Mouse (Mus musculus) testis, adult 2 months (tissue): ENCODE measurements at regions not wholly inside any gene's neighbourhood (a gene's known extent, or its start where the extent isn't known, plus 50 kb on each side); places are given as distances from the start of the nearest gene placed in this dataset.

ENCODE experiments used
- H3K27ac ChIP-seq: fragments of 200-500 bp; 2 replicates; pipeline ENCODE4 v1.5.1; 2012; ENCODE audit warnings: low read depth, low read length; ENCODE audit not compliant: control insufficient read depth, insufficient read depth
- H3K27me3 ChIP-seq: fragments of 200-500 bp; 2 replicates; pipeline ENCODE4 v1.6.1; 2012; ENCODE audit warnings: mild to moderate bottlenecking, low read length, moderate library complexity; ENCODE audit not compliant: control insufficient read depth, insufficient read depth
- H3K36me3 ChIP-seq: fragments of 200-500 bp; 2 replicates; pipeline ENCODE4 v1.6.1; 2012; ENCODE audit warnings: mild to moderate bottlenecking, low read length; ENCODE audit not compliant: control insufficient read depth, insufficient read depth
- H3K4me1 ChIP-seq: fragments of 200-500 bp; 2 replicates; pipeline ENCODE4 v1.6.1; 2012; ENCODE audit warnings: low read length; ENCODE audit not compliant: control insufficient read depth, insufficient read depth
- H3K4me3 ChIP-seq: fragments of 200-500 bp; 2 replicates; pipeline ENCODE4 v1.5.1; 2012; ENCODE audit warnings: low read depth, mild to moderate bottlenecking, low read length, moderate library complexity, mixed read lengths; ENCODE audit not compliant: control insufficient read depth
- CTCF ChIP-seq: fragments of 200-500 bp; IDR thresholded peaks from 2 replicates; pipeline ENCODE4 v1.5.1; 2012; ENCODE audit warnings: low read depth, mild to moderate bottlenecking, inconsistent platforms, low read length, moderate library complexity; ENCODE audit not compliant: control insufficient read depth, insufficient read depth, insufficient replicate concordance
- POLR2A ChIP-seq: fragments of 200-500 bp; IDR thresholded peaks from 2 replicates; pipeline ENCODE4 v1.6.1; 2012; ENCODE audit warnings: low read depth, mild to moderate bottlenecking, inconsistent platforms, low read length, moderate library complexity; ENCODE audit not compliant: control insufficient read depth

DNA sequence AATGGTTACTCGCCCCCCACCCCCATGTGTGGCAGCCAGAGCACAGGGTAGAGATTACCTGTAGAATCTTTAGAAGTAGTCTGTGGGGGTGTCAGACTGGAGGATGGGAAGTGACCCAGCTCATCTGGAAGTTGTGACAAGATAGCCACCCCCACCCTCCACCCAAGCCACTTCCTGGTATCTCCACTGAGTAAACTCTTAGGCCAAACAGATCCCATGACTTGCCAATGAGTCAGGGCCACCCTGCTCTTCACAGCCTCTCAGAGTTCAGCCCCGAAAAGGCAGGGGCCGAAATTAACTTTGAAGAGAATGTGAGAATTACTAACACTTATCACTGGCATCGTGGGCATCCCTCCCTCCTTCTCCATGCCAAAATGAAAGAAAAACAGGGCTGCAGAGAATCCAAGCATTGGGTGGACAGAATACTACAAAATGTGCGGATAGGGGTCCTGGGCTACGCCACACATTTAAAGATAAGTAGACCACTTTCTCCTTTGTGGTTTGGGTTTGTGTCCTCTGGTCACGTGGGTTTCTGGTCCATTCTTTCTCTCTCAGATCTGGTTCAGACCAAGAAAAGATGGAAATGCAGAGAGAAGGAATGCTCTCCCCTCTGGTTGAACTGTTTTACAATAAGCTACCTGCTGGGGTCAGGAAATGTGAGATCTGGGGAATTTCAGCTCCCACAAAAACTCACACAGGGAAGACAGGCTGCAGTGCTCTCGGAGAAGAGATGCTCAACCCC, 250.6 kb downstream of the Sox9 start:
- TF ChIP-seq POLR2A (no peak), CTCF (no peak)
- H3K4me1 ChIP-seq: no peaks in the 10 kb centered on the region
- no peak overlapping the region for H3K27ac ChIP-seq
- H3K4me3 ChIP-seq: no peak overlapping the region
- H3K27me3 ChIP-seq: no peaks in the 10 kb centered on the region
- H3K36me3 ChIP-seq: no peaks in the 10 kb centered on the region

DNA sequence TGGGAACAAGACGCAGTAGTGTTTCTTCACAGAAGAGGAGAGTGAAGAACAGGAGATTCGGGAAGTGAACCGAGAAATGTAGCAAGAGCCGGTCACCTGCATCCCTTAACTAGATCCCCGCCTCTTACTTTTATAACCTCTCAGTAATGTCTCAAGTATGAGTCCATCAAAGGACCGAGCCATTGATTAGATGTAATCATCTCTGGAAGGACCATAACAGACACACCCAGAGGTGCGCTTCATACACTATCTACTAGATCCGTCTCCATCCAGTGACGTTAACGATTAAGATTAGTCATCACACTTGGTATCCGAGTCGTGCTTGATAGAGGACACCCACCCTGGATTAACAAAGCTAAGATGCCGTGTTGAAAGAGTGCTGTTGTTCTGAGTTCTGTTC, 252.9 kb downstream of the Sox9 start:
- H3K4me3 ChIP-seq: no peak overlapping the region
- no peaks in the 10 kb centered on the region for H3K27me3 ChIP-seq
- H3K36me3 ChIP-seq: no peaks in the 10 kb centered on the region
- H3K4me1 ChIP-seq: no peaks in the 10 kb centered on the region
- TF ChIP-seq CTCF: no peak
- no peak for TF ChIP-seq POLR2A
- no peak overlapping the region for H3K27ac ChIP-seq

DNA sequence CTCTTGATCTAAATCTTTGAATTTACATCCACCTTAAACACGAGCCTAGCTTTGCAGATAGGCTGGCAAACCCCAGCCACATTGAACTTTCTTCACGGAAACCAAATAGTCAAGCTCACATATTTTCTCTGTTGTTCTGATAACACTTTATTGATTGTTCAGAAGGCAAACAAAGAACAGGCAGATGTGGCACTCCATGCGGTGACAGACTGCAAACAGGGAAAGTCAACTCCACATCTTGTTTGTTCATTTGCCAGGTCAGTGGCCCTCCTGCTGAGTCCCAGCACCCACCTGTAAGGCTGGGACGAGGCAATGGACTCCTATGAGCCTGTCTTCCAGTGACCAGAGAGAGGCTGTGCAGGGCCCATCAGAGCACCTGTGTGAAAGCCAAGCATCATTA, 255.7 kb downstream of the Sox9 start:
- Histone ChIP-seq H3K27ac (no peak overlapping the region), H3K4me1 (no peaks in the 10 kb centered on the region), H3K4me3 (no peak overlapping the region), H3K27me3 (no peaks in the 10 kb centered on the region), H3K36me3 (no peaks in the 10 kb centered on the region)
- TF ChIP-seq CTCF (no peak), POLR2A (no peak)

DNA sequence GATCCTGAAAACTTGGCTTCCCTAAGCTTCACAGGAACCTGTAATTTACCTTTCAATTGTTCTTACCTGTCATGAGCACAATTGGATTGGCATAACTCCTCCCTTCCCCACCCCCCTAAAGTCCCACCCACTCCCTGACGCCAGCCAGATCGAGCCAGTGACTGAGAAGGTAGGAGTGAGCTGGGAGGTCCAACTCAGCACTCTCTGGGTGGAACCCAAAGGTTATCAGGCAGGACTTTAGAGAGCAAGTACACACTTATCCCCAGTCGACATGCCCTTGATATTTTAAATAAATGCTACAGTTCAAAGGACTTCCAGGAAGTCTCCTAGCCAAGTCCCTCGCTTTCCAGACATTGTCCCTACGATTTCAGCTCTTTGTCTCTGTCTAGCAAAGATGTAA, 260.7 kb downstream of the Sox9 start:
- Histone ChIP-seq H3K36me3 (no peaks in the 10 kb centered on the region), H3K4me1 (peaks cover 4% of the 10 kb centered on the region), H3K4me3 (no peak overlapping the region), H3K27me3 (no peaks in the 10 kb centered on the region), H3K27ac (no peak overlapping the region)
- TF ChIP-seq CTCF (no peak), POLR2A (no peak)

DNA sequence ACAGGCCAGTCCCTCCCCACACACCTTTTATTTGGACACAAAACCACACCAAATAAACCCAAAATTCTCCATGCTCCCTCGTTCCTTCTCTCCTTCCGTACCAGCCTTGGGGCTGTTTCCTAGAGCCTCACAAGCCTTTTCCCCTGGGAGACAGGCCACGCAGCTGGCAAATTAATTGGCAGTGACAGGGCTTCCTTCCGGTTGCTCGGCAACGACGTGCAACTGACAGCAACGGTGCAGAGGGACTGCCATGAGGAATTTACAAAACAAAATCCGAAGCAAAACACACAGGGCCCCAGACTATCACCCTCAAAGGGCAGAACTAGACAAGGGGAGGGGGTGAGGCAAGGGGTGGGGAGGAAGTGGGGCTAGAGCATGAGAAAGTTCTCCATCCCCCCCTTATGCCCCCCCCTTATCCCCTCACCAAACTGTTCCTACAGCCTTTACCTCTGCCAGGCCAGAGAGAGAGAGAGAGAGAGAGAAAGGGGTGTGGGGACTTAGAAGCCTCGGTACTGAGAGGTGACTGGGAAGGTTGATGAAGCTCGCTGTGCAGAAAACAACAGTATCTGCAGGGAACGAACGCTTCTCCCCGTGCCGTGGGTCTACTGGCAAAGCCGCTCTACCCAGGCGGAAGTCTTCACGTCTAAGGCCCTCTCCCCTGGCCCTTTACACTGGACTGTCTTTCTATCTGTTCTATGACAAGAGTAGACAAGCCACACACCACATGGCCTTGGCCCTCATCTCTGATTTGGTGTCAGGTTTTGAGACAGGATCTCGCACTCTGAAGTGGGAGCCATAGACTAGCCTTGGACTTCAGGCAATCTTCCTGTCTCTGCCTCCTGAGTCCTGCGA, 264.4 kb downstream of the Sox9 start:
- no peaks in the 10 kb centered on the region for H3K36me3 ChIP-seq
- TF ChIP-seq CTCF (no peak), POLR2A (no peak)
- H3K4me3 ChIP-seq: no peak overlapping the region
- H3K27me3 ChIP-seq: no peaks in the 10 kb centered on the region
- H3K4me1 ChIP-seq: peaks cover 4% of the 10 kb centered on the region
- no peak overlapping the region for H3K27ac ChIP-seq

DNA sequence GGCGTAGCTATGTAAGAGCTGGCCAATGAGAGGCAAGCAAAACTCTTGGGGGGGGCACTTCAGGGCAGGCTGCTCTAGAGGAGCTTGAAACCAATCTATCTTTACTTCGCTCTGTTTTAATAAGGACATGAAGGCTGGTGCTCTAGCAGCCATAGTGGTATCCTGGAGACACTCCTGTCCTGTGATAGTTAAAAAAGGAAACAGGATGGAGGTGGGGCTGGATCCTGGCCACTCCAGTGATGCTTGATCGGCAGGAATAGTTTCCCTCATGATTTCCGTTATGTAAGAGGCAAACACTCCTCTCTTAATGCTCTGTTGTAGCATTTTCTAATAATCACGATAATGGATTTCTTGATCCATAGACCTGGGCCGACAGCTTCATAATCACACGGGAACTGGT, 266.1 kb downstream of the Sox9 start:
- H3K27me3 ChIP-seq: no peaks in the 10 kb centered on the region
- TF ChIP-seq POLR2A: no peak
- H3K4me1 ChIP-seq: peaks cover 4% of the 10 kb centered on the region
- no peak overlapping the region for H3K4me3 ChIP-seq
- H3K27ac ChIP-seq: no peak overlapping the region
- H3K36me3 ChIP-seq: no peaks in the 10 kb centered on the region

- no peak overlapping the region for H3K4me3 ChIP-seq
- H3K27ac ChIP-seq: no peak overlapping the region
- H3K27me3 ChIP-seq: no peaks in the 10 kb centered on the region
- H3K36me3 ChIP-seq: no peaks in the 10 kb centered on the region
- peaks cover 4% of the 10 kb centered on the region for H3K4me1 ChIP-seq
- TF ChIP-seq CTCF: no peak
- no peak for TF ChIP-seq POLR2A
Measured at GRCm38 (mm10) chr11:113049593-113049992, 267.6 kb downstream of the Sox9 start.
